Mouse (Mus musculus) lung, adult 2 months (tissue): ENCODE data around the gene Ptprk.

Experiments used
- CTCF ChIP-seq: fragments of 200-500 bp; IDR thresholded peaks from 2 replicates; pipeline ENCODE4 v1.5.1; 2011; ENCODE audit warnings: mild to moderate bottlenecking, low read length, control low read depth; ENCODE audit not compliant: insufficient read depth
- POLR2A ChIP-seq: fragments of 200-500 bp; IDR thresholded peaks from 2 replicates; pipeline ENCODE4 v1.6.1; 2011; ENCODE audit warnings: low read depth, mild to moderate bottlenecking, control low read depth, low read length, borderline replicate concordance; ENCODE audit errors: extremely low read depth

DNA sequence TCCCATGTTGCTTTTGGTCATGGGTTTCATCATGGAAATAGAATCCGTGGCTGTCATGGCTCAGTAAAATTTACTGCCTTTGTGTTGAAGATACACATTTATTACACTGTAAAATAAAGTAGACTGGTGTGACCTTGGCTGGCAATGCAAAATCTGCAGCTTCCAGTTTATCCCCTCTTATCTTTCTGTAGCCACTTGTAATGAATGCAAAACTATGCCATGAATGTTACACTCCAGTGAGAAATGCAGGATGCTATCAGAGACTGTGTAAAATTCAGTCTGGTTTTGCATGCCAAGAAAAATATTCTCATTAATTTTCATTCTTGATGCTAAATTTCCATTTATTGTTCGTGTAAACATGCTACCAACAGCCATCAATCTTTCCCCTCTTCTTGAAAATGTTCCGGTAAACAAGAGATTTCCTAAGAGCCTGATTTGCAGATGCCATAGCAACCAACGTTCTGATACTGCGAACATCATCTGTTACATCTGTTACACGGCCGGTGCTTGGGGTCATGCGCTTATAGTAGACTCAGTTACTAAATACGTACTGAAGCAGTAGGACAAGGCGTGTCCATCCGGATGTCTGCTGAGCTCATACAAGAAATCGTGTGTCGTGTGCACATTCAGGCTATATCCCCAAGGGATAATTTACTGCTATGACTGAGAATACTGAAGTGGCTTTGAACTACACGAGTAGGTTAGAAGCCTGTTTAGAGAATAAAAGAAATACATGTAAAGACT lies 449.5 kb downstream of the Ptprk start:
- TF ChIP-seq CTCF (no peak), POLR2A (no peak)
